Mouse (Mus musculus): ENCODE results near the gene Tyr.
"Not testable (repeated sequence)": the region's sequence is repeated elsewhere in the genome, so short reads cannot be mapped to it uniquely, and the experiment has no call there.

Gene Tyr

GRCm38 (mm10) chr7:87493412-87493811 lies at the start of gene Tyr:
TSS of gene Tyr (minus strand) at chr7:87493512.
- in situ Hi-C loops (cut with MboI, MseI) = loop anchor here in 1 of 2 experiments (25.0 kb wide), 1 partner anchor 1956 kb away; no protein-coding TSS in a partner anchor

GRCm38 (mm10) chr7:87539031-87539430 lies 45.7 kb upstream of the Tyr start:
- in situ Hi-C loops (cut with MboI, MseI) = no loop called here

GRCm38 (mm10) chr7:87494124-87494682 lies 891 bp upstream of the Tyr start:
- in situ Hi-C loops (cut with MboI, MseI) = loop anchor here in 1 of 2 experiments (25.0 kb wide), 1 partner anchor 1957 kb away; no protein-coding TSS in a partner anchor

GRCm38 (mm10) chr7:87488024-87488423 lies 5.3 kb downstream of the Tyr start:
- in situ Hi-C loops (cut with MboI, MseI) = loop anchor here in 1 of 2 experiments (25.0 kb wide), 1 partner anchor 1951 kb away; no protein-coding TSS in a partner anchor

- in situ Hi-C loops (cut with MboI, MseI) = no loop called here
Measured at GRCm38 (mm10) chr7:87413271-87413670, 80.0 kb downstream of the Tyr start.

GRCm38 (mm10) chr7:87411373-87411772 lies 81.9 kb downstream of the Tyr start:
- in situ Hi-C loops (cut with MboI, MseI) = not testable (repeated sequence)

GRCm38 (mm10) chr7:87397023-87397422 lies 96.3 kb downstream of the Tyr start:
- in situ Hi-C loops (cut with MboI, MseI) = no loop called here

GRCm38 (mm10) chr7:87374935-87375334 lies 118.4 kb downstream of the Tyr start:
- in situ Hi-C loops (cut with MboI, MseI) = no loop called here
